Mouse (Mus musculus) ovary, postnatal 36 days (tissue): ENCODE results near the gene Prrc2a.

Experiments used
- DNase-seq: peaks from one replicate; pipeline ENCODE4 v3.0.0; 2022; ENCODE audit warnings: low spot score, mixed read lengths

Gene Prrc2a

GRCm38 (mm10) chr17:35164568-35165450 lies at the start of gene Prrc2a:
Gene Prrc2a, minus strand, starts transcription at chr17:35164897.
- DNase-seq = peak; percentile 96

- DNase-seq = no peak
Measured at GRCm38 (mm10) chr17:35213071-35213470, 48.4 kb upstream of the Prrc2a start.

GRCm38 (mm10) chr17:35210593-35210992 lies 45.9 kb upstream of the Prrc2a start:
- no peak for DNase-seq

- no peak for DNase-seq
Measured at GRCm38 (mm10) chr17:35209785-35210535, 45.3 kb upstream of the Prrc2a start.

GRCm38 (mm10) chr17:35205380-35205769 lies 40.7 kb upstream of the Prrc2a start:
- no peak for DNase-seq

- DNase-seq = no peak
Measured at GRCm38 (mm10) chr17:35204494-35205379, 40.0 kb upstream of the Prrc2a start, which contains the start of gene Lta. Gene Lta, minus strand, starts transcription at chr17:35205351.

GRCm38 (mm10) chr17:35202442-35202841 lies 37.7 kb upstream of the Prrc2a start:
- DNase-seq = no peak

- DNase-seq = no peak
Measured at GRCm38 (mm10) chr17:35201787-35202186, 37.1 kb upstream of the Prrc2a start, which contains the start of gene Tnf. Gene Tnf, minus strand, starts transcription at chr17:35202007.

- DNase-seq = no peak
Measured at GRCm38 (mm10) chr17:35201128-35201527, 36.4 kb upstream of the Prrc2a start.

- DNase-seq = no peak
Measured at GRCm38 (mm10) chr17:35200398-35200797, 35.7 kb upstream of the Prrc2a start.

GRCm38 (mm10) chr17:35198946-35199345 lies 34.2 kb upstream of the Prrc2a start:
- DNase-seq = no peak

GRCm38 (mm10) chr17:35198029-35198428 lies 33.3 kb upstream of the Prrc2a start:
- DNase-seq = no peak

GRCm38 (mm10) chr17:35197126-35197525 lies 32.4 kb upstream of the Prrc2a start:
- no peak for DNase-seq

- DNase-seq = no peak
Measured at GRCm38 (mm10) chr17:35196321-35196641, 31.6 kb upstream of the Prrc2a start.

- DNase-seq = peak; percentile 81
Measured at GRCm38 (mm10) chr17:35195631-35196320, 31.1 kb upstream of the Prrc2a start.

- DNase-seq = no peak
Measured at GRCm38 (mm10) chr17:35194844-35195630, 30.3 kb upstream of the Prrc2a start.

GRCm38 (mm10) chr17:35193881-35194843 lies 29.5 kb upstream of the Prrc2a start, which contains the start of gene Ltb:
Gene Ltb, plus strand, starts transcription at chr17:35194439.
- no peak for DNase-seq

- no peak for DNase-seq
Measured at GRCm38 (mm10) chr17:35192924-35193323, 28.2 kb upstream of the Prrc2a start.

- no peak for DNase-seq
Measured at GRCm38 (mm10) chr17:35191723-35192122, 27.0 kb upstream of the Prrc2a start.
